Mouse (Mus musculus) embryonic facial prominence, embryonic 15.5 days (tissue): ENCODE measurements around the gene Cyfip2. TPM values are rescaled to one million over a fixed set of nuclear protein-coding genes. Genes with fewer than 3 reads are reported as not detected.

Experiments used
- ATAC-seq: fragments of 200-750 bp; cut with Nextera tagmentation; 2 replicates; pipeline ENCODE4 v1.8.0; 2017; ENCODE audit warnings: low read depth, moderate TSS enrichment; ENCODE audit not compliant: insufficient number of reproducible peaks, low FRiP score, low TSS enrichment
- H3K27ac ChIP-seq: fragments of 300-500 bp; sonication (generic); replicated peaks from 2 replicates; pipeline ENCODE4 v1.5.1; 2015; ENCODE audit warnings: mild to moderate bottlenecking, inconsistent platforms
- H3K27me3 ChIP-seq: fragments of 300-500 bp; sonication (generic); 2 replicates; pipeline ENCODE4 v1.6.1; 2015; ENCODE audit warnings: inconsistent platforms
- H3K36me3 ChIP-seq: fragments of 300-500 bp; sonication (generic); 2 replicates; pipeline ENCODE4 v1.6.1; 2015; ENCODE audit warnings: mild to moderate bottlenecking, inconsistent platforms
- H3K4me1 ChIP-seq: fragments of 300-500 bp; sonication (generic); 2 replicates; pipeline ENCODE4 v1.6.1; 2015; ENCODE audit warnings: inconsistent platforms
- H3K4me2 ChIP-seq: fragments of 300-500 bp; sonication (generic); replicated peaks from 2 replicates; pipeline ENCODE4 v1.6.1; 2015; ENCODE audit warnings: mild to moderate bottlenecking, inconsistent platforms
- H3K4me3 ChIP-seq: fragments of 300-500 bp; sonication (generic); replicated peaks from 2 replicates; pipeline ENCODE4 v1.5.1; 2015; ENCODE audit warnings: mild to moderate bottlenecking, inconsistent platforms
- H3K9ac ChIP-seq: fragments of 300-500 bp; sonication (generic); 2 replicates; pipeline ENCODE4 v1.6.1; 2015; ENCODE audit warnings: inconsistent platforms
- H3K9me3 ChIP-seq: fragments of 300-500 bp; sonication (generic); replicated peaks from 2 replicates; pipeline ENCODE4 v1.6.1; 2016; ENCODE audit warnings: inconsistent platforms
- WGBS: fragments of 180-500 bp; shearing (Covaris S2); methylation state at CpG from one replicate; pipeline ENCODE4 v1.1.7; 2015; 5-methylcytosine and 5-hydroxymethylcytosine counted together
- polyA plus RNA-seq: library from polyadenylated mRNA; unstranded; fragments of >200 nt; fragmentation: Nextera tagmentation; extraction: Ambion mirVana; gene quantifications from 2 replicates; pipeline ENCODE4 v1.2.1, GENCODE M21; 2015

The Cyfip2 gene
- polyA plus RNA-seq, 1 experiment from 2014 or later = 14.2 TPM

GRCm38 (mm10) chr11:46290988-46291405, 21.7 kb downstream of the Cyfip2 start:
- WGBS = 20% methylated on average over 10 of the region's 10 CpGs
- no peaks in the 10 kb centered on the region for H3K36me3 ChIP-seq
- no peaks in the 10 kb centered on the region for H3K9me3 ChIP-seq
- no peaks in the 10 kb centered on the region for H3K27me3 ChIP-seq
- H3K9ac ChIP-seq = no peak overlapping the region
- H3K4me2 ChIP-seq = no peak overlapping the region
- 0 out of 2 replicates have a peak, but pooled peaks cover 9% of the 10 kb centered on the region for H3K4me1 ChIP-seq
- no peak overlapping the region for H3K4me3 ChIP-seq
- no peak overlapping the region; the same call in 1 of the 2 replicates for H3K27ac ChIP-seq
- no peak for ATAC-seq

GRCm38 (mm10) chr11:46289561-46289960, 23.1 kb downstream of the Cyfip2 start:
- Histone ChIP-seq H3K9me3 (no peaks in the 10 kb centered on the region), H3K4me2 (no peak overlapping the region), H3K36me3 (no peaks in the 10 kb centered on the region), H3K27ac (no peak overlapping the region), H3K4me3 (no peak overlapping the region), H3K27me3 (no peaks in the 10 kb centered on the region), H3K9ac (no peak overlapping the region), H3K4me1 (0 out of 2 replicates have a peak, but pooled peaks cover 12% of the 10 kb centered on the region)
- no peak for ATAC-seq
- 78% methylated on average over 9 of the region's 9 CpGs for WGBS

DNA sequence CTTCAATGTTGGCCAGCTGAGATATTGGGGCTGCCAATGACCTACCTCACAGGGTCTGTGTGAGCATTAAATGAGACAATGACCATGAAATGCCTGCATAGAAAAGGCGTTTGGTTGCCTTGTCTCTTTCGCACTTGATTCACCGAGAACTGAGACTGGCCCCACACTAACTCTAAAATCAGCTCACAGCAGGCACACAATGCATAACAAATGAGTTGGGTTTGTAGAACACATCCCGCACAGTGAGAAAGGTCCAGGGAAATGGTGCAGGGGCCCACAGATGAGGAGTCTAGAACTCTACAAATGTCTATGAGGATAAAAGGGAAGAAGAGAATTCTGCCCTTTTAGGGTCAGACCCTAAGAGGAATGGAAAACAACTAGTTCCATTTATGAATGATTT, 23.6 kb downstream of the Cyfip2 start:
- Histone ChIP-seq H3K36me3 (no peaks in the 10 kb centered on the region), H3K27me3 (no peaks in the 10 kb centered on the region), H3K4me3 (no peak overlapping the region), H3K9ac (no peak overlapping the region), H3K4me2 (no peak overlapping the region), H3K4me1 (0 out of 2 replicates have a peak, but pooled peaks cover 12% of the 10 kb centered on the region), H3K9me3 (no peaks in the 10 kb centered on the region), H3K27ac (no peak overlapping the region)
- WGBS = 87% methylated on average over 4 of the region's 4 CpGs
- ATAC-seq = no peak

DNA sequence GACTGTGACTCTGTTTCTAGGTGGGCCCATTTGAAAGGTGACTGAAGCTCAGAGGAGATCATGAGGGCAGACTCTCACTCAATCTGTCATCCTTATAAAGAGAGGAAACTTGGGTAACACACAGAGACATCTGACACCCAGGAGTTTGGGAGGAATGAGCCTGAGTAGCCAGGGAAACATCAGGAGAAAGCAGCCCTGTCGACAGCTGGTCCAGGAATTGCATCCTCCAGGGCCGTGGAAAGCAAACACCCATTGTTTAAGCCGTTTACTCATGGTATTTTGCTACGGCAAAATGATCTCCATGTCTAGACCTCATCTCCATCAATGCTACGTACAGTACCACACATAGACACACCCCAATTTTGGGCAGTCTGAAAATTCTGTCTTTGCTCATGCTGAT, 24.6 kb downstream of the Cyfip2 start:
- Histone ChIP-seq H3K9ac (no peak overlapping the region), H3K4me1 (0 out of 2 replicates have a peak, but pooled peaks cover 12% of the 10 kb centered on the region), H3K4me3 (no peak overlapping the region), H3K9me3 (no peaks in the 10 kb centered on the region), H3K27me3 (no peaks in the 10 kb centered on the region), H3K36me3 (no peaks in the 10 kb centered on the region), H3K4me2 (no peak overlapping the region), H3K27ac (no peak overlapping the region)
- ATAC-seq = no peak
- 53% methylated on average over 5 of the region's 5 CpGs for WGBS

- 0 out of 2 replicates have a peak, but pooled peaks cover 12% of the 10 kb centered on the region for H3K4me1 ChIP-seq
- H3K4me2 ChIP-seq = no peak overlapping the region
- H3K9ac ChIP-seq = no peak overlapping the region
- 26% methylated on average over 6 of the region's 6 CpGs for WGBS
- no peak overlapping the region for H3K4me3 ChIP-seq
- no peaks in the 10 kb centered on the region for H3K36me3 ChIP-seq
- no peaks in the 10 kb centered on the region for H3K9me3 ChIP-seq
- no peak for ATAC-seq
- no peak overlapping the region for H3K27ac ChIP-seq
- no peaks in the 10 kb centered on the region for H3K27me3 ChIP-seq
These were observed 25.9 kb downstream of the Cyfip2 start for GRCm38 (mm10) chr11:46286803-46287202.

DNA sequence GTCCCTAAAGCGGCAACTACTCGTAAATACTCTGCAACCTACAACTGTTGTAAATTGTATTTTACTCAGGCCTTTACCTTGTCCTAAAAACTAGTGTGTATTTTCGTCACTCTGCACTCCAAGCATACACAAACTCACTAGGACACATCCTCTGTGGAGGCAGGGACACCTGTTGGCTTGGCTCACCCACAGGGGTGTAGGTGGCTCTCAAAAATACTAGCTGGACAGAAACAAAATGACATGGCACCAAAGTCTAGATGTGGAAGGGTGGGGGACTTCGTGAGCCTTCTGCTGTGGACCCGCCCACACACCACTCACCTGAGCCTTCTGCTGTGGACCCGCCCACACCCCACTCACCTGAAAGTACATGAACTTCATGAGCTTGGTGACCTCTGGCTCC, 28.9 kb downstream of the Cyfip2 start:
- Histone ChIP-seq H3K36me3 (no peaks in the 10 kb centered on the region), H3K9me3 (no peaks in the 10 kb centered on the region), H3K27me3 (no peaks in the 10 kb centered on the region), H3K4me2 (no peak overlapping the region), H3K9ac (no peak overlapping the region), H3K4me1 (0 out of 2 replicates have a peak, but pooled peaks cover 6% of the 10 kb centered on the region), H3K4me3 (no peak overlapping the region), H3K27ac (no peak overlapping the region)
- 92% methylated on average over 6 of the region's 6 CpGs for WGBS
- no peak for ATAC-seq

DNA sequence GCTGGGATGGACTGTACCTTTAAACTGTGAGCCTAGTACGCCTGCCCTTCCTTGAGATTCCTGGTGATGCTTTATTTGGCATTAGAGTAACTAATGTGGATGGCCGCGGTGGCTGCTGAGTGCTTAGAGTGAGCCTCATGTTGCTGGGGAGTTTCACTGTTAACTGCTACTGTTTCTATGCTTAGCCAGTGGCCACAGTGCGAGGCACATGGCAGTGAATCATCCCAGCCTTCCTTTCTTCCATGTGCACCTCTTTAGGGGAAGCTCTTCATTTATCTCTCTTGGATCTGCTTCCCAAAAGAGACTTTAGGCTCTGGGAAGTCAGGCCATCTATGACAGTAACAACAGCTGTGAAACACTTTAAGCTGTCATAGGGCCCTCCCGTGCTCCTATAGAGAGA, 30.0 kb downstream of the Cyfip2 start:
- H3K4me1 ChIP-seq = 0 out of 2 replicates have a peak, but pooled peaks cover 6% of the 10 kb centered on the region
- no peaks in the 10 kb centered on the region for H3K9me3 ChIP-seq
- H3K4me3 ChIP-seq = no peak overlapping the region
- no peak overlapping the region for H3K9ac ChIP-seq
- WGBS = 91% methylated on average over 5 of the region's 5 CpGs
- H3K4me2 ChIP-seq = no peak overlapping the region
- no peaks in the 10 kb centered on the region for H3K27me3 ChIP-seq
- no peak overlapping the region for H3K27ac ChIP-seq
- no peaks in the 10 kb centered on the region for H3K36me3 ChIP-seq
- no peak for ATAC-seq

GRCm38 (mm10) chr11:46278709-46279108, 34.0 kb downstream of the Cyfip2 start:
- Histone ChIP-seq H3K9ac (no peak overlapping the region), H3K9me3 (no peaks in the 10 kb centered on the region), H3K4me1 (no peaks in the 10 kb centered on the region), H3K4me3 (no peak overlapping the region), H3K27me3 (no peaks in the 10 kb centered on the region), H3K27ac (no peak overlapping the region), H3K4me2 (no peak overlapping the region), H3K36me3 (no peaks in the 10 kb centered on the region; the same call in 1 of the 2 replicates)
- ATAC-seq = no peak
- WGBS = 92% methylated on average over 12 of the region's 12 CpGs

GRCm38 (mm10) chr11:46278140-46278539, 34.5 kb downstream of the Cyfip2 start:
- no peaks in the 10 kb centered on the region; the same call in 1 of the 2 replicates for H3K36me3 ChIP-seq
- H3K27ac ChIP-seq = no peak overlapping the region
- H3K4me2 ChIP-seq = no peak overlapping the region
- no peak for ATAC-seq
- WGBS = 66% methylated on average over 5 of the region's 5 CpGs
- H3K9ac ChIP-seq = no peak overlapping the region
- H3K4me1 ChIP-seq = no peaks in the 10 kb centered on the region
- no peaks in the 10 kb centered on the region for H3K9me3 ChIP-seq
- H3K27me3 ChIP-seq = no peaks in the 10 kb centered on the region
- H3K4me3 ChIP-seq = no peak overlapping the region

DNA sequence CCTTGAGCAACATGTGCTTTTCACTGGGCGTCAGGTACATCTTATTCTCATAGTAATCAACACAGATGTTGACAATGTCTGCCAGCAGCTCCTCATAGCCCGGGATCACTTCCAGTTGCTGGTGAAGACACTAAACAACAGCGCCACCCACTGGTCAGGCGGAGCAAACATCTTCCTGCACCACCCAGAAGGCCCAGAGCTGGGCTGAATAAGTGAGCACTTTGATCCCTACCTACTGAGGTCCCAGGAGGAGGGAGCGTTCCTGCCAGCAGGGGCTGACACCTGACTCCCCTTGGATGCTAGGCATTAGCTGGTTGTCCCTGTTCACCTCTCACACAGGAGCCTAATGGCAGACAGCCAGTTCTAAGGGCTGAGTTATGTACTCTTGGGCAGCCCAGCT, 35.9 kb downstream of the Cyfip2 start:
- Histone ChIP-seq H3K9ac (no peak overlapping the region), H3K27me3 (no peaks in the 10 kb centered on the region), H3K4me1 (no peaks in the 10 kb centered on the region), H3K9me3 (no peaks in the 10 kb centered on the region), H3K36me3 (no peaks in the 10 kb centered on the region; the same call in 1 of the 2 replicates), H3K27ac (no peak overlapping the region), H3K4me2 (no peak overlapping the region), H3K4me3 (no peak overlapping the region)
- WGBS = 40% methylated on average over 5 of the region's 5 CpGs
- no peak for ATAC-seq

DNA sequence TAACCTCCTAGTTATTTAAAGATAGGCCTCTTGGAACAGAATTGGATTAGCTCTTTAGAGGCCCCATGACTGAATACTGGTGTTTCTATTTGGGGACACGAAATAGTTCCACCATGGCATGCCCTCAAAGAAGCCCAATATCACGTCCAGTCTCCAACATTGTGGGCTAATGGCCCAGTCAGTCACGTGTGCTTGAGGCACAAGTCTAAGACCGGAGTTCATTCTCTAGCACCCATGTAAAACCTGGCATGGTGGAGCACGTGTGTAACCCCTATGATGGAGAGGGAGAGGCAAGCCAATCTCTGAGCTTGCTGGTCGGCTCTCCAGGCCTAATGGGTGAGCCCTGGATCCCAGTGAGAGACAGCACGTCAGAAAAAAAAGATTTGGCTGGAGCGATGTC, 36.5 kb downstream of the Cyfip2 start:
- Histone ChIP-seq H3K9me3 (no peaks in the 10 kb centered on the region), H3K4me3 (no peak overlapping the region), H3K27me3 (no peaks in the 10 kb centered on the region), H3K4me2 (no peak overlapping the region), H3K36me3 (no peaks in the 10 kb centered on the region; the same call in 1 of the 2 replicates), H3K27ac (no peak overlapping the region), H3K4me1 (no peaks in the 10 kb centered on the region), H3K9ac (no peak overlapping the region)
- ATAC-seq = no peak
- 88% methylated on average over 8 of the region's 8 CpGs for WGBS

GRCm38 (mm10) chr11:46275302-46275701, 37.4 kb downstream of the Cyfip2 start:
- WGBS = 6% methylated on average over 6 of the region's 6 CpGs
- no peak for ATAC-seq
- H3K27ac ChIP-seq = no peak overlapping the region
- no peak overlapping the region for H3K4me3 ChIP-seq
- H3K9ac ChIP-seq = no peak overlapping the region
- H3K4me2 ChIP-seq = no peak overlapping the region
- no peaks in the 10 kb centered on the region; the same call in 1 of the 2 replicates for H3K36me3 ChIP-seq
- H3K27me3 ChIP-seq = no peaks in the 10 kb centered on the region
- H3K4me1 ChIP-seq = no peaks in the 10 kb centered on the region
- H3K9me3 ChIP-seq = no peaks in the 10 kb centered on the region
